In genomic region chr2:92354224-92354623, GRCm38 (mm10) we compare ENCODE assay signal across 25 mouse cellular contexts. TPM values are rescaled to one million over a fixed set of nuclear protein-coding genes. Genes with fewer than 3 reads are reported as not detected.
DNase-seq lines count a peak whose midpoint lies in the region; ATAC-seq and TF ChIP-seq lines count a peak whose summit lies in the region.
"Had no signal": no experiment of that assay in that cellular context is flagged by ENCODE, and none has a peak within 500 bp of the region (broad histone marks: within the 10 kb centered on the region; RNA-seq: fewer than 3 reads in every experiment).

No protein-coding gene starts in this region.

- H3K4me2 ChIP-seq in heart, postnatal 0 days (ENCODE audit: low read depth, low read length): no peak overlapping the region
- H3K4me2 ChIP-seq: forebrain, embryonic 15.5 days; hindbrain, embryonic 14.5 days; limb, embryonic 12.5 days; liver, embryonic 13.5 days; lung, embryonic 15.5 days; midbrain, embryonic 12.5 days; stomach, embryonic 15.5 days had no signal

- H3K4me1 ChIP-seq in heart, postnatal 0 days (ENCODE audit: control insufficient read depth, insufficient read depth): no peaks in the 10 kb centered on the region
- H3K4me1 ChIP-seq in heart, embryonic 10.5 days: peaks cover 15% of the 10 kb centered on the region
- no peaks in the 10 kb centered on the region; the same call in 1 of the 2 replicates for H3K4me1 ChIP-seq in testis, adult 2 months (ENCODE audit: control insufficient read depth, insufficient read depth, low read length)
- H3K4me1 ChIP-seq: forebrain, embryonic 15.5 days; limb, embryonic 12.5 days; lung, embryonic 15.5 days; stomach, embryonic 15.5 days had no signal

- no peaks in the 10 kb centered on the region for H3K27me3 ChIP-seq in heart, postnatal 0 days (ENCODE audit: control insufficient read depth, insufficient read depth, low read length)
- H3K27me3 ChIP-seq in heart, embryonic 10.5 days (ENCODE audit: insufficient read depth, poor library complexity, severe bottlenecking): no peaks in the 10 kb centered on the region
- no peaks in the 10 kb centered on the region for H3K27me3 ChIP-seq in testis, adult 2 months (ENCODE audit: control insufficient read depth, insufficient read depth, low read length)
- H3K27me3 ChIP-seq: forebrain, embryonic 15.5 days; limb, embryonic 12.5 days; liver, embryonic 13.5 days; lung, embryonic 15.5 days; midbrain, embryonic 12.5 days; stomach, embryonic 15.5 days had no signal

- no peak overlapping the region for H3K4me3 ChIP-seq in heart, postnatal 0 days (ENCODE audit: low read depth, low read length)
- H3K4me3 ChIP-seq in heart, embryonic 10.5 days: no peak overlapping the region
- H3K4me3 ChIP-seq in layer of hippocampus, adult 2 months: no peak overlapping the region
- no peak overlapping the region for H3K4me3 ChIP-seq in testis, adult 2 months (ENCODE audit: control insufficient read depth, low read depth, low read length)
- H3K4me3 ChIP-seq: embryonic facial prominence, embryonic 10.5 days; forebrain, embryonic 15.5 days; limb, embryonic 12.5 days; liver, embryonic 13.5 days; lung, embryonic 15.5 days; midbrain, embryonic 12.5 days; stomach, embryonic 15.5 days had no signal

- ATAC-seq in heart, postnatal 0 days (ENCODE audit: insufficient read depth, low read depth): 0 out of 2 replicates have a peak, but pooled peaks have one; percentile 36
- ATAC-seq: forebrain, embryonic 15.5 days; inflammation-experienced regulatory T-cells, adult 6 months had no signal

- H3K9me3 ChIP-seq in heart, postnatal 0 days (replicated peaks; ENCODE audit: control insufficient read depth, low read length): no peaks in the 10 kb centered on the region
- no peaks in the 10 kb centered on the region for H3K9me3 ChIP-seq in heart, embryonic 10.5 days
- H3K9me3 ChIP-seq: embryonic facial prominence, embryonic 10.5 days; forebrain, embryonic 15.5 days; limb, embryonic 12.5 days; liver, embryonic 13.5 days; lung, embryonic 15.5 days; midbrain, embryonic 12.5 days; stomach, embryonic 15.5 days had no signal

- DNase-seq in adrenal gland, postnatal 10 days: peak; percentile 4
- no peak for DNase-seq in adrenal gland, adult 2 months
- no peak for DNase-seq in heart, postnatal 0 days (ENCODE audit: low spot score)
- no peak for DNase-seq in heart, embryonic 10.5 days (ENCODE audit: low spot score)
- DNase-seq in layer of hippocampus, adult 2 months (ENCODE audit: low spot score in 2 of 2): no peak
- DNase-seq in layer of hippocampus, adult 8-10 months (ENCODE audit: low spot score in 2 of 2): no peak
- DNase-seq in testis, postnatal 10 days (ENCODE audit: low spot score): no peak
- DNase-seq: cerebellum, adult 11-12 months; cerebellum, postnatal 10 days; kidney, adult 8-10 months; liver, embryonic 13.5 days; thymus, adult 2 months; thymus, postnatal 4 days had no signal

- TF ChIP-seq POLR2A in testis, adult 2 months (IDR thresholded peaks at IDR 0.05; ENCODE audit: control insufficient read depth, low read depth, low read length): no peak

- no peak overlapping the region for H3K9ac ChIP-seq in heart, postnatal 0 days (replicated peaks; ENCODE audit: low read depth, low read length)
- H3K9ac ChIP-seq: forebrain, embryonic 15.5 days; hindbrain, embryonic 14.5 days; limb, embryonic 12.5 days; liver, embryonic 13.5 days; lung, embryonic 15.5 days; midbrain, embryonic 12.5 days; stomach, embryonic 15.5 days had no signal

- peaks cover 67% of the 10 kb centered on the region for H3K36me3 ChIP-seq in heart, postnatal 0 days (replicated peaks; ENCODE audit: control insufficient read depth, insufficient read depth, low read length)
- H3K36me3 ChIP-seq in heart, embryonic 10.5 days: peaks cover 73% of the 10 kb centered on the region
- peaks cover 2% of the 10 kb centered on the region for H3K36me3 ChIP-seq in testis, adult 2 months (ENCODE audit: control insufficient read depth, insufficient read depth, low read length)

- TF ChIP-seq EP300 in heart, postnatal 0 days (IDR thresholded peaks at IDR 0.05; ENCODE audit: low read depth): no peak

- no peak overlapping the region; the same call in 1 of the 2 replicates for H3K27ac ChIP-seq in heart, postnatal 0 days (ENCODE audit: low read depth)
- H3K27ac ChIP-seq in heart, embryonic 10.5 days: no peak overlapping the region
- H3K27ac ChIP-seq in layer of hippocampus, adult 2 months: 0 out of 2 replicates have a peak overlapping the region, but pooled peaks have one; percentile 18
- peak overlapping the region; percentile 37 for H3K27ac ChIP-seq in testis, adult 2 months (ENCODE audit: control insufficient read depth, insufficient read depth, low read depth, low read length)
- H3K27ac ChIP-seq: embryonic facial prominence, embryonic 10.5 days; forebrain, embryonic 15.5 days; hindbrain, embryonic 14.5 days; limb, embryonic 12.5 days; liver, embryonic 13.5 days; lung, embryonic 15.5 days; stomach, embryonic 15.5 days had no signal

- TF ChIP-seq CTCF in heart, postnatal 0 days (IDR thresholded peaks at IDR 0.05; ENCODE audit: low read depth): no peak
- TF ChIP-seq CTCF in layer of hippocampus, adult 2 months (conservative IDR thresholded peaks at IDR 0.05): no peak
- no peak for TF ChIP-seq CTCF in testis, adult 2 months (IDR thresholded peaks at IDR 0.05; ENCODE audit: control insufficient read depth, insufficient read depth, insufficient replicate concordance, low read depth, low read length)

- WGBS in heart, postnatal 0 days: 58% methylated on average over 6 of the region's 6 CpGs
- WGBS in heart, embryonic 10.5 days: 73% methylated on average over 6 of the region's 6 CpGs

RNA-seq across cellular contexts. Expression of gene Pex16, which starts 20.3 kb away (rescaled TPM):
- 100 to 1,000 TPM; 115 to 130 TPM for total RNA-seq in adrenal gland, postnatal 10 days (2021)
- total RNA-seq in adrenal gland, adult 2 months (2021): 100 to 1,000 TPM; 102 to 212 TPM
- 199 and 254 TPM in 2 replicates for polyA plus RNA-seq in adrenal gland, adult 2 months (2012; rRNA removed)
- total RNA-seq in heart, postnatal 0 days (2014; rRNA removed; ENCODE audit: low replicate concordance): 14.1 and 28.5 TPM in 2 replicates
- 27.5 and 27.7 TPM in 2 replicates for polyA plus RNA-seq in heart, postnatal 0 days (2015; fragmentation: Nextera tagmentation; extraction: Ambion mirVana)
- 19.0 and 19.2 TPM in 2 replicates for polyA plus RNA-seq in heart, embryonic 10.5 days (2016; fragmentation: Nextera tagmentation; extraction: Ambion mirVana)
- total RNA-seq in layer of hippocampus, adult 2 months (2021): 10 to 100 TPM; 34.9 to 36.1 TPM
- 10 to 100 TPM; 31.2 to 36.1 (median 33.9) TPM for total RNA-seq in layer of hippocampus, adult 8-10 months (2022)
- 89.9 and 91.5 TPM in 2 replicates for polyA plus RNA-seq in testis, adult 2 months (2012; rRNA removed)

RNA-seq across cellular contexts. Expression of gene Large2, which starts 20.4 kb away (rescaled TPM):
- total RNA-seq in adrenal gland, postnatal 10 days (2021): 1 to 10 TPM; 1.7 to 2.2 TPM
- total RNA-seq in adrenal gland, adult 2 months (2021): 1 to 10 TPM in 1 of 2 experiments, under 1 TPM in 1; 0.45 to 1.4 TPM
- 1.3 and 2.2 TPM in 2 replicates for polyA plus RNA-seq in adrenal gland, adult 2 months (2012; rRNA removed)
- total RNA-seq in heart, postnatal 0 days (2014; rRNA removed; ENCODE audit: low replicate concordance): not detected in 2 replicates
- 0.25 and 0.47 TPM in 2 replicates for polyA plus RNA-seq in heart, postnatal 0 days (2015; fragmentation: Nextera tagmentation; extraction: Ambion mirVana)
- 1.6 and 7.0 TPM in 2 replicates for polyA plus RNA-seq in heart, embryonic 10.5 days (2016; fragmentation: Nextera tagmentation; extraction: Ambion mirVana)
- 1 to 10 TPM in 1 of 2 experiments, under 1 TPM in 1; 0.98 to 1.1 TPM for total RNA-seq in layer of hippocampus, adult 2 months (2021)
- 1 to 10 TPM in 3 of 4 experiments, under 1 TPM in 1; 0.54 to 1.9 (median 1.2) TPM for total RNA-seq in layer of hippocampus, adult 8-10 months (2022)
- polyA plus RNA-seq in testis, adult 2 months (2012; rRNA removed): 11.2 and 11.8 TPM in 2 replicates
- total RNA-seq: monocyte, adult 5-6 weeks; neutrophil, adult 5-6 weeks had no signal

RNA-seq across cellular contexts. Expression of gene 1700029I15Rik, which starts 28.1 kb away (rescaled TPM):
- total RNA-seq in adrenal gland, postnatal 10 days (2021): 1 to 10 TPM; 7.6 to 9.4 TPM
- 10 to 100 TPM in 1 of 2 experiments, 1 to 10 TPM in 1; 4.9 to 14.6 TPM for total RNA-seq in adrenal gland, adult 2 months (2021)
- polyA plus RNA-seq in adrenal gland, adult 2 months (2012; rRNA removed): 10.5 and 15.0 TPM in 2 replicates
- 2.8 and 4.6 TPM in 2 replicates for total RNA-seq in heart, postnatal 0 days (2014; rRNA removed; ENCODE audit: low replicate concordance)
- 0.56 and 0.87 TPM in 2 replicates for polyA plus RNA-seq in heart, postnatal 0 days (2015; fragmentation: Nextera tagmentation; extraction: Ambion mirVana)
- polyA plus RNA-seq in heart, embryonic 10.5 days (2016; fragmentation: Nextera tagmentation; extraction: Ambion mirVana): 0.89 and 2.7 TPM in 2 replicates
- 1 to 10 TPM; 4.5 to 5.0 TPM for total RNA-seq in layer of hippocampus, adult 2 months (2021)
- total RNA-seq in layer of hippocampus, adult 8-10 months (2022): 1 to 10 TPM; 4.4 to 8.1 (median 6.4) TPM
- 565 and 772 TPM in 2 replicates for polyA plus RNA-seq in testis, adult 2 months (2012; rRNA removed)

RNA-seq across cellular contexts. Expression of gene Mapk8ip1, which starts 46.8 kb away (rescaled TPM):
- total RNA-seq in adrenal gland, postnatal 10 days (2021): 10 to 100 TPM; 22.5 to 28.1 TPM
- 10 to 100 TPM; 30.2 to 34.9 TPM for total RNA-seq in adrenal gland, adult 2 months (2021)
- polyA plus RNA-seq in adrenal gland, adult 2 months (2012; rRNA removed): 60.9 and 67.1 TPM in 2 replicates
- total RNA-seq in heart, postnatal 0 days (2014; rRNA removed; ENCODE audit: low replicate concordance): 5.6 and 8.4 TPM in 2 replicates
- 2.7 and 3.1 TPM in 2 replicates for polyA plus RNA-seq in heart, postnatal 0 days (2015; fragmentation: Nextera tagmentation; extraction: Ambion mirVana)
- polyA plus RNA-seq in heart, embryonic 10.5 days (2016; fragmentation: Nextera tagmentation; extraction: Ambion mirVana): 7.5 and 18.2 TPM in 2 replicates
- total RNA-seq in layer of hippocampus, adult 2 months (2021): 100 to 1,000 TPM; 338 to 354 TPM
- total RNA-seq in layer of hippocampus, adult 8-10 months (2022): 100 to 1,000 TPM; 287 to 306 (median 298) TPM
- polyA plus RNA-seq in testis, adult 2 months (2012; rRNA removed): 23.2 and 28.4 TPM in 2 replicates
- total RNA-seq: megakaryocyte progenitor cell, adult 5-6 weeks; monocyte, adult 5-6 weeks; neutrophil, adult 5-6 weeks had no signal

Comparison
In these comparisons a context has a peak if more than half of its experiments do, and no peak if none do; other contexts are left out.
1. H3K27ac ChIP-seq: peak in layer of hippocampus, adult 2 months (single experiment) and testis, adult 2 months (single experiment); none in heart, postnatal 0 days (single experiment) and heart, embryonic 10.5 days (single experiment).